Mouse (Mus musculus) MEL (cell line): Measurements from ENCODE around the gene Nelfa. TPM values are rescaled to one million over a fixed set of nuclear protein-coding genes. Genes with fewer than 3 reads are reported as not detected.

Source experiments
- DNase-seq: peaks from one replicate; pipeline ENCODE4 v3.0.0; 2011; ENCODE audit warnings: low read depth, low spot score
- H3K27ac ChIP-seq: 2 replicates; pipeline ENCODE4 v1.5.1; 2012; ENCODE audit warnings: low read depth, mild to moderate bottlenecking, control low read depth, low read length, moderate library complexity; ENCODE audit not compliant: control insufficient read depth
- H3K27me3 ChIP-seq, 2 experiments: fragments of 150-350 bp in 1 of 2; sonication (generic) in 1 of 2; 2 replicates each; pipeline ENCODE4 v1.6.1; 2012; ENCODE audit warnings: low read length in 2 of 2, mild to moderate bottlenecking in 2 of 2, improper control_type of control experiment in 1 of 2, moderate library complexity in 1 of 2; ENCODE audit not compliant: insufficient read depth in 2 of 2, control insufficient read depth in 1 of 2
- H3K36me3 ChIP-seq, 2 experiments: 2 replicates each; pipeline ENCODE4 v1.6.1; 2012 to 2014; ENCODE audit warnings: low read length in 2 of 2, improper control_type of control experiment in 1 of 2, inconsistent platforms in 1 of 2, mild to moderate bottlenecking in 1 of 2; ENCODE audit not compliant: insufficient read depth in 2 of 2, control insufficient read depth in 1 of 2
- H3K4me1 ChIP-seq, 2 experiments: fragments of 150-350 bp in 1 of 2; sonication (generic) in 1 of 2; 2 replicates each; pipeline ENCODE4 v1.6.1; 2012; ENCODE audit warnings: low read length in 2 of 2, improper control_type of control experiment in 1 of 2, mild to moderate bottlenecking in 1 of 2; ENCODE audit not compliant: insufficient read depth in 2 of 2, control insufficient read depth in 1 of 2
- H3K4me3 ChIP-seq, 2 experiments: fragments of 150-350 bp in 1 of 2; sonication (generic) in 1 of 2; 2 replicates each; pipeline ENCODE4 v1.5.1; 2012; ENCODE audit warnings: low read depth in 2 of 2, low read length in 2 of 2, mild to moderate bottlenecking in 2 of 2, moderate library complexity in 2 of 2, control low read depth in 1 of 2, improper control_type of control experiment in 1 of 2; ENCODE audit not compliant: control insufficient read depth in 1 of 2, insufficient read depth in 1 of 2
- H3K79me2 ChIP-seq: 2 replicates; pipeline ENCODE4 v1.6.1; 2012; ENCODE audit warnings: mild to moderate bottlenecking, low read length, moderate library complexity; ENCODE audit not compliant: control insufficient read depth, poor library complexity, insufficient read depth
- H3K9ac ChIP-seq: 2 replicates; pipeline ENCODE4 v1.6.1; 2012; ENCODE audit warnings: low read depth, mild to moderate bottlenecking, control low read depth, low read length, moderate library complexity; ENCODE audit not compliant: control insufficient read depth, poor library complexity, severe bottlenecking
- H3K9me3 ChIP-seq: fragments of 150-350 bp; sonication (generic); replicated peaks from 2 replicates; pipeline ENCODE4 v1.6.1; 2012; ENCODE audit warnings: mild to moderate bottlenecking, low read length, improper control_type of control experiment, moderate library complexity; ENCODE audit not compliant: insufficient read depth
- CHD1 ChIP-seq: IDR thresholded peaks from 2 replicates; pipeline ENCODE4 v1.6.1; 2012; ENCODE audit warnings: low read depth, mild to moderate bottlenecking, inconsistent platforms, low read length, improper control_type of control experiment
- CHD2 ChIP-seq: IDR thresholded peaks from 2 replicates; pipeline ENCODE4 v1.6.1; 2011; ENCODE audit warnings: low read length, improper control_type of control experiment
- CTCF ChIP-seq, 3 experiments: IDR thresholded peaks in 2 of 3; conservative IDR thresholded peaks in 1 of 3; 2 replicates each; pipeline ENCODE4 v1.5.1; 2011 to 2012; ENCODE audit warnings: low read length in 3 of 3, low read depth in 2 of 3, mild to moderate bottlenecking in 2 of 3, improper control_type of control experiment in 1 of 3, inconsistent platforms in 1 of 3, mixed read lengths in 1 of 3, moderate library complexity in 1 of 3; ENCODE audit not compliant: control insufficient read depth in 1 of 3, insufficient read depth in 1 of 3, poor library complexity in 1 of 3, severe bottlenecking in 1 of 3
- E2F4 ChIP-seq: IDR thresholded peaks from 2 replicates; pipeline ENCODE4 v1.6.1; 2011; ENCODE audit warnings: low read depth, low read length, improper control_type of control experiment, borderline replicate concordance
- ELF1 ChIP-seq: IDR thresholded peaks from 2 replicates; pipeline ENCODE4 v1.6.1; 2014; ENCODE audit warnings: low read depth, mild to moderate bottlenecking, inconsistent platforms, low read length, improper control_type of control experiment, moderate library complexity
- EP300 ChIP-seq, 2 experiments: IDR thresholded peaks; 2 replicates each; pipeline ENCODE4 v1.6.1; 2011; ENCODE audit warnings: improper control_type of control experiment in 2 of 2, low read length in 2 of 2, low read depth in 1 of 2, mild to moderate bottlenecking in 1 of 2
- GATA1 ChIP-seq: IDR thresholded peaks from 2 replicates; pipeline ENCODE4 v1.6.1; 2011; ENCODE audit warnings: low read depth, low read length, improper control_type of control experiment
- HCFC1 ChIP-seq: IDR thresholded peaks from 2 replicates; pipeline ENCODE4 v1.6.1; 2012; ENCODE audit warnings: low read depth, mild to moderate bottlenecking, inconsistent platforms, low read length, improper control_type of control experiment, moderate library complexity
- KAT2A ChIP-seq: conservative IDR thresholded peaks from 2 replicates; pipeline ENCODE4 v1.6.1; 2012; ENCODE audit warnings: low read depth, low read length, improper control_type of control experiment, inconsistent platforms
- MAX ChIP-seq: IDR thresholded peaks from 2 replicates; pipeline ENCODE4 v1.6.1; 2011; ENCODE audit warnings: low read length, improper control_type of control experiment
- MYB ChIP-seq: IDR thresholded peaks from 2 replicates; pipeline ENCODE4 v1.6.1; 2011; ENCODE audit warnings: mild to moderate bottlenecking, low read depth, low read length, improper control_type of control experiment
- MYC ChIP-seq: IDR thresholded peaks from 2 replicates; pipeline ENCODE4 v1.6.1; 2011; ENCODE audit warnings: low read depth, mild to moderate bottlenecking, low read length, improper control_type of control experiment, moderate library complexity
- NELFE ChIP-seq: IDR thresholded peaks from 2 replicates; pipeline ENCODE4 v1.6.1; 2011; ENCODE audit warnings: low read depth, low read length, improper control_type of control experiment
- POLR2AphosphoS2 ChIP-seq: IDR thresholded peaks from 2 replicates; pipeline ENCODE4 v1.6.1; 2011; ENCODE audit warnings: low read length, improper control_type of control experiment
- SIN3A ChIP-seq: IDR thresholded peaks from 2 replicates; pipeline ENCODE4 v1.6.1; 2012; ENCODE audit warnings: low read length, improper control_type of control experiment, inconsistent platforms
- TAL1 ChIP-seq: IDR thresholded peaks from 2 replicates; pipeline ENCODE4 v1.6.1; 2012; ENCODE audit warnings: mild to moderate bottlenecking, inconsistent platforms, low read length, moderate library complexity, mixed read lengths
- TBP ChIP-seq: IDR thresholded peaks from 2 replicates; pipeline ENCODE4 v1.8.0; 2011; ENCODE audit warnings: low read depth, low read length, improper control_type of control experiment
- TCF12 ChIP-seq: IDR thresholded peaks from 2 replicates; pipeline ENCODE4 v1.6.1; 2014; ENCODE audit warnings: low read depth, mild to moderate bottlenecking, inconsistent platforms, low read length, improper control_type of control experiment, moderate library complexity
- USF2 ChIP-seq, 2 experiments: IDR thresholded peaks; 2 replicates each; pipeline ENCODE4 v1.6.1; 2011 to 2012; ENCODE audit warnings: improper control_type of control experiment in 2 of 2, low read length in 2 of 2, borderline replicate concordance in 1 of 2, inconsistent platforms in 1 of 2, low read depth in 1 of 2, mild to moderate bottlenecking in 1 of 2; ENCODE audit not compliant: insufficient read depth in 1 of 2
- ZC3H11A ChIP-seq: IDR thresholded peaks from 2 replicates; pipeline ENCODE4 v1.6.1; 2012; ENCODE audit warnings: low read depth, mild to moderate bottlenecking, inconsistent platforms, low read length, improper control_type of control experiment
- ZKSCAN1 ChIP-seq: IDR thresholded peaks from 2 replicates; pipeline ENCODE4 v1.6.1; 2012; ENCODE audit warnings: low read depth, mild to moderate bottlenecking, inconsistent platforms, low read length, improper control_type of control experiment, moderate library complexity
- ZMIZ1 ChIP-seq: IDR thresholded peaks from 2 replicates; pipeline ENCODE4 v1.6.1; 2012; ENCODE audit warnings: low read depth, mild to moderate bottlenecking, inconsistent platforms, low read length, improper control_type of control experiment, moderate library complexity
- ZNF384 ChIP-seq: IDR thresholded peaks from 2 replicates; pipeline ENCODE4 v1.6.1; 2012; ENCODE audit warnings: low read depth, mild to moderate bottlenecking, inconsistent platforms, low read length, improper control_type of control experiment
- polyA plus RNA-seq, 2 experiments: library from polyadenylated mRNA; stranded (reverse) in 1 of 2; unstranded in 1 of 2; fragments of >175 nt in 1 of 2; fragments of >200 nt in 1 of 2; gene quantifications; 2 replicates each; pipeline versions ENCODE4 v1.2.1 to v1.2.4; 2012; ENCODE audit warnings: low replicate concordance in 2 of 2, low read depth in 1 of 2; ENCODE audit not compliant: insufficient read length in 2 of 2, insufficient read depth in 1 of 2, missing spikeins in 1 of 2
- total RNA-seq: library from RNA; depleted of rRNA; stranded (reverse); fragments of 300-350 nt; gene quantifications from 2 replicates; pipeline ENCODE4 v1.2.3, GENCODE M21; 2012

The Nelfa gene
- total and polyA plus RNA-seq, 3 experiments = 58.7 to 207 (median 117) TPM

- Histone ChIP-seq H3K79me2 (peaks cover 51% of the 10 kb centered on the region), H3K27ac (no peak overlapping the region), H3K36me3 (peaks cover 21 to 33% of the 10 kb centered on the region in 2 experiments), H3K4me3 (peak overlapping the region; percentile 43 to 79), H3K9me3 (no peaks in the 10 kb centered on the region), H3K27me3 (no peaks in the 10 kb centered on the region), H3K4me1 (peaks cover 20 to 21% of the 10 kb centered on the region in 2 experiments), H3K9ac (peak overlapping the region; percentile 11)
- DNase-seq = peak; percentile 46
- TF ChIP-seq TCF12 (no peak), CTCF (IDR thresholded peaks at IDR 0.05 in 2 of 3, conservative IDR thresholded peaks at IDR 0.05 in 1 of 3; ENCODE audit: control insufficient read depth in 1 of 3, insufficient read depth in 1 of 3, low read depth in 2 of 3, low read length in 3 of 3, poor library complexity in 1 of 3, severe bottlenecking in 1 of 3) (no peak), KAT2A (no peak), SIN3A (peak; percentile 62; the same call in 1 of the 2 replicates), HCFC1 (no peak), MAX (no peak), CHD1 (no peak), ZC3H11A (no peak), MYC (0 out of 2 replicates have a peak, but pooled peaks have one; percentile 9), ZMIZ1 (0 out of 2 replicates have a peak, but pooled peaks have one; percentile 7), POLR2AphosphoS2 (no peak), ZNF384 (peak; percentile 77), MYB (no peak), USF2 (IDR thresholded peaks at IDR 0.05; ENCODE audit: borderline replicate concordance in 1 of 2, insufficient read depth in 1 of 2, low read depth in 1 of 2, low read length in 2 of 2) (no peak)
These were observed 1.3 kb downstream of the Nelfa start for GRCm38 (mm10) chr5:33934877-33935276.

- Histone ChIP-seq H3K79me2 (peaks cover 51% of the 10 kb centered on the region), H3K9ac (peak overlapping the region; percentile 40), H3K9me3 (no peaks in the 10 kb centered on the region), H3K27ac (no peak overlapping the region; the same call in 1 of the 2 replicates), H3K4me3 (peak overlapping the region; percentile 23 to 79), H3K4me1 (peaks cover 20 to 21% of the 10 kb centered on the region in 2 experiments), H3K27me3 (no peaks in the 10 kb centered on the region), H3K36me3 (peaks cover 29 to 33% of the 10 kb centered on the region in 2 experiments)
- DNase-seq = peak; percentile 47
- TF ChIP-seq ZC3H11A (no peak), ZKSCAN1 (no peak), EP300 (IDR thresholded peaks at IDR 0.05; ENCODE audit: low read depth in 1 of 2, low read length in 2 of 2) (peak in 1 of 2 experiments; percentile 33; a peak in 1 of 4 replicates), MAX (no peak), NELFE (no peak), CHD2 (no peak), SIN3A (0 out of 2 replicates have a peak, but pooled peaks have one; percentile 12), ZNF384 (peak; percentile 93), GATA1 (0 out of 2 replicates have a peak, but pooled peaks have one; percentile 11), ELF1 (no peak), E2F4 (no peak), TBP (no peak), TAL1 (no peak)
These were observed 2.1 kb downstream of the Nelfa start for GRCm38 (mm10) chr5:33934081-33934480.
